7 mouse cellular contexts compared by ENCODE assay signal in genomic region chr2:25318971-25319773, GRCm38 (mm10). TPM values are rescaled to one million over a fixed set of nuclear protein-coding genes. Genes with fewer than 3 reads are reported as not detected.
DNase-seq lines count a peak whose midpoint lies in the region; ATAC-seq lines count a peak whose summit lies in the region.

Gene Grin1 (minus strand): TSS chr2:25319187.

- peak within 1 kb of the TSS; percentile 61 for H3K4me2 ChIP-seq in intestine, embryonic 16.5 days (ENCODE audit: low read depth, low read length)

- H3K4me1 ChIP-seq in intestine, embryonic 16.5 days (ENCODE audit: control insufficient read depth, insufficient read depth, low read length), result 0 out of 2 replicates have a peak, but pooled peaks cover 3% of the 10 kb centered on the region

- peak within 1 kb of the TSS; percentile 39 for H3K4me3 ChIP-seq in intestine, embryonic 16.5 days (ENCODE audit: low read length)

- no peaks in the 10 kb centered on the region for H3K36me3 ChIP-seq in intestine, embryonic 16.5 days (ENCODE audit: control insufficient read depth, insufficient read depth, low read length)

- no peak within 1 kb of the TSS for H3K27ac ChIP-seq in intestine, embryonic 16.5 days (ENCODE audit: low read length)

- ATAC-seq in intestine, embryonic 16.5 days, result peak; percentile 81

- WGBS in intestine, embryonic 16.5 days, result 9% methylated on average over 57 of the region's 58 CpGs

- intact Hi-C loops in left cerebral cortex, postnatal 36 days (cut with DNase I), result loop anchor here (1.0 kb wide), 1 partner anchor 84 kb away; no protein-coding TSS in a partner anchor

- peak; percentile 63 to 67 for DNase-seq in adrenal gland, adult 18-20 months (ENCODE audit: low spot score in 2 of 2)
- peak; percentile 91 for DNase-seq in cerebellum, adult 9-11 months
- peak; percentile 71 to 77 for DNase-seq in frontal cortex, postnatal 25 days (ENCODE audit: low spot score in 2 of 2)
- peak; percentile 87 to 91 for DNase-seq in left cerebral cortex, postnatal 36 days (ENCODE audit: low spot score in 2 of 2)
- peak; percentile 79 for DNase-seq in mesoderm, embryonic 11.5 days (ENCODE audit: low read depth, low spot score)
- DNase-seq in right cerebral cortex, postnatal 25 days, result peak; percentile 92

- H3K27me3 ChIP-seq in intestine, embryonic 16.5 days (replicated peaks; ENCODE audit: control insufficient read depth, insufficient read depth, low read length), result peaks cover 38% of the 10 kb centered on the region

- no peak within 1 kb of the TSS for H3K9ac ChIP-seq in intestine, embryonic 16.5 days (ENCODE audit: low read depth, low read length)

- no peaks in the 10 kb centered on the region for H3K9me3 ChIP-seq in intestine, embryonic 16.5 days (ENCODE audit: control insufficient read depth, low read length)

RNA-seq across cellular contexts. Expression of gene Grin1, which starts in this region (rescaled TPM):
- total RNA-seq in adrenal gland, adult 18-20 months (2021), result 10 to 100 TPM; 10.0 to 10.5 TPM
- polyA plus RNA-seq in intestine, embryonic 16.5 days (2015; fragmentation: Nextera tagmentation; extraction: Ambion mirVana), result 1.7 and 2.1 TPM in 2 replicates
- 100 to 1,000 TPM; 451 to 471 TPM for total RNA-seq in left cerebral cortex, postnatal 36 days (2021)

Comparison
In these comparisons a context has a peak if more than half of its experiments do, and no peak if none do; other contexts are left out.
1. RNA of gene Grin1 (total RNA-seq): 451 to 471 TPM in left cerebral cortex, postnatal 36 days; 10.0 to 10.5 TPM in adrenal gland, adult 18-20 months; every median in the first group is over 10 times any median in the second.
2. Peak in every context shown above with its lines, with median percentiles within 50 percentile points of each other: DNase-seq.